Mouse (Mus musculus): ENCODE data around the gene Msh2. TPM values are rescaled to one million over a fixed set of nuclear protein-coding genes. Genes with fewer than 3 reads are reported as not detected.
A peak's percentile ranks its signal among the peaks of the same experiment; 100 is the strongest.

Msh2 gene
- total and polyA plus RNA-seq, 2 experiments from 2014 or later, result 33.5 to 41.5 TPM

DNA sequence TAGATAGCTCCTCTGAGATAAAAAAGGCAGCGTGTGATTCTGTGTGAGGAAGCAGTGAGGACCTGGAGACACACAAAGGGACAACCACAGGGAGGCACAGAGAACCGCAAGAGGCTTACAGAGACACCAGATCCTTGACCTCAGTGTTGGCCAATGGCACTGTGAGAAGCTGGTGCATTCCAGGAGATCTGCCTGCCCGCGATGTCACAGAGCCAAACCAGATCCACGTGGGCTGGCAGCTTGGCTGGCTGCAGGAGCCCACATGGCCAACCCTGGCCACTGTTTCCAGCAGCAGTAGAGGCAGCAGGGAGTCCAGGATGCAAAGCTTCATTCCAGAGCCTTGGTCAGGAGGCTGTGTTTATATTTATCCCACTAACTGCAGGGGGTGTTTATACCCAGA lies 98.6 kb downstream of the Msh2 start:
- DNase-seq, result no peak
- no peaks in the 10 kb centered on the region for H3K36me3 ChIP-seq (ENCODE audit: insufficient read depth)
- WGBS, result 40% methylated on average over 5 of the region's 5 CpGs
- TF ChIP-seq CTCF (IDR thresholded peaks at IDR 0.05; ENCODE audit: low read depth), result no peak
- no peak overlapping the region for H3K4me3 ChIP-seq (ENCODE audit: low read depth, low read length)
- no peak overlapping the region for H3K27ac ChIP-seq (ENCODE audit: low read depth, low read length)
- ATAC-seq, result no peak
- no peak overlapping the region for H3K9ac ChIP-seq
- no peaks in the 10 kb centered on the region for H3K4me1 ChIP-seq (ENCODE audit: insufficient read depth)
- H3K27me3 ChIP-seq (ENCODE audit: insufficient read depth, low read length), result no peaks in the 10 kb centered on the region
- H3K9me3 ChIP-seq (ENCODE audit: low read length), result no peaks in the 10 kb centered on the region
- H3K4me2 ChIP-seq (ENCODE audit: low read depth), result no peak overlapping the region

DNA sequence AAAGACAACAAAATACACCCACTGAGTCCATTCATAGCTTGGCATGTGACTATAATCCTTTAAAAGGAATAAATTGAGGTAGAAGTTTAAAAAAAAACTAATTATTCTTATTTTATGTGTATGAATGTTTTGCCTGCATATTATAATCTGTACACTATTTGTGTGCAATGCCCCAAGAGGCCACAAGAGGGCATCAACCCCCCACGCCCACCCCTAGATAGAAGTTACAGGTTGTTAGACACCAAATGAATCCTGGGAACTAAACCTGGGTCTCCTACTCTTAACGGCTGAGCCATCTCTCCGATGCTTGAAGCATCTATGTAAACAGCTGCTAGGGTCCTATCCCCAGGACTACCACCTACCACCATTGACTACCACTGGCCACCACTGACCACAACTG lies 101.0 kb downstream of the Msh2 start:
- Histone ChIP-seq H3K27me3 (ENCODE audit: insufficient read depth, low read length) (no peaks in the 10 kb centered on the region), H3K4me2 (ENCODE audit: low read depth) (no peak overlapping the region), H3K9me3 (ENCODE audit: low read length) (no peaks in the 10 kb centered on the region), H3K27ac (ENCODE audit: low read depth, low read length) (no peak overlapping the region), H3K9ac (no peak overlapping the region), H3K4me3 (ENCODE audit: low read depth, low read length) (no peak overlapping the region), H3K36me3 (ENCODE audit: insufficient read depth) (no peaks in the 10 kb centered on the region), H3K4me1 (ENCODE audit: insufficient read depth) (no peaks in the 10 kb centered on the region)
- TF ChIP-seq CTCF (IDR thresholded peaks at IDR 0.05; ENCODE audit: low read depth), result peak; percentile 48
- 70% methylated on average over 3 of the region's 3 CpGs for WGBS
- DNase-seq (no peak), ATAC-seq (no peak)

Other genes starting within 250 kb of the Msh2 start
- not detected in 2 replicates for gene Stpg4, start 244.6 kb upstream of the Msh2 start, total RNA-seq (2014; rRNA removed)
- gene Stpg4, start 244.6 kb upstream of the Msh2 start, polyA plus RNA-seq (2015; fragmentation: Nextera tagmentation; extraction: Ambion mirVana), result not detected in 2 replicates
- 1,563 and 1,794 TPM in 2 replicates for gene Calm2, start 225.4 kb upstream of the Msh2 start, total RNA-seq (2014; rRNA removed)
- gene Calm2, start 225.4 kb upstream of the Msh2 start, polyA plus RNA-seq (2015; fragmentation: Nextera tagmentation; extraction: Ambion mirVana), result 3,264 and 3,401 TPM in 2 replicates
- gene Epcam, start 36.4 kb upstream of the Msh2 start, total RNA-seq (2014; rRNA removed), result 0.69 and 1.6 TPM in 2 replicates
- 1.6 and 1.9 TPM in 2 replicates for gene Epcam, start 36.4 kb upstream of the Msh2 start, polyA plus RNA-seq (2015; fragmentation: Nextera tagmentation; extraction: Ambion mirVana)
- gene Kcnk12, start 125.7 kb downstream of the Msh2 start, total RNA-seq (2014; rRNA removed), result 6.9 and 7.9 TPM in 2 replicates
- 3.3 and 4.5 TPM in 2 replicates for gene Kcnk12, start 125.7 kb downstream of the Msh2 start, polyA plus RNA-seq (2015; fragmentation: Nextera tagmentation; extraction: Ambion mirVana)
- not detected in 2 replicates for gene Rpl36-ps4, start 248.6 kb downstream of the Msh2 start, total RNA-seq (2014; rRNA removed)
- gene Rpl36-ps4, start 248.6 kb downstream of the Msh2 start, polyA plus RNA-seq (2015; fragmentation: Nextera tagmentation; extraction: Ambion mirVana), result not detected in 2 replicates